Mouse (Mus musculus) testis, adult 2 months (tissue): ENCODE results near the gene Prpf8. TPM values are rescaled to one million over a fixed set of nuclear protein-coding genes. Genes with fewer than 3 reads are reported as not detected.
A peak's percentile ranks its signal among the peaks of the same experiment; 100 is the strongest.

Experiments used
- H3K27ac ChIP-seq: fragments of 200-500 bp; 2 replicates; pipeline ENCODE4 v1.5.1; 2012; ENCODE audit warnings: low read depth, low read length; ENCODE audit not compliant: control insufficient read depth, insufficient read depth
- H3K27me3 ChIP-seq: fragments of 200-500 bp; 2 replicates; pipeline ENCODE4 v1.6.1; 2012; ENCODE audit warnings: mild to moderate bottlenecking, low read length, moderate library complexity; ENCODE audit not compliant: control insufficient read depth, insufficient read depth
- H3K36me3 ChIP-seq: fragments of 200-500 bp; 2 replicates; pipeline ENCODE4 v1.6.1; 2012; ENCODE audit warnings: mild to moderate bottlenecking, low read length; ENCODE audit not compliant: control insufficient read depth, insufficient read depth
- H3K4me1 ChIP-seq: fragments of 200-500 bp; 2 replicates; pipeline ENCODE4 v1.6.1; 2012; ENCODE audit warnings: low read length; ENCODE audit not compliant: control insufficient read depth, insufficient read depth
- H3K4me3 ChIP-seq: fragments of 200-500 bp; 2 replicates; pipeline ENCODE4 v1.5.1; 2012; ENCODE audit warnings: low read depth, mild to moderate bottlenecking, low read length, moderate library complexity, mixed read lengths; ENCODE audit not compliant: control insufficient read depth
- CTCF ChIP-seq: fragments of 200-500 bp; IDR thresholded peaks from 2 replicates; pipeline ENCODE4 v1.5.1; 2012; ENCODE audit warnings: low read depth, mild to moderate bottlenecking, inconsistent platforms, low read length, moderate library complexity; ENCODE audit not compliant: control insufficient read depth, insufficient read depth, insufficient replicate concordance
- POLR2A ChIP-seq: fragments of 200-500 bp; IDR thresholded peaks from 2 replicates; pipeline ENCODE4 v1.6.1; 2012; ENCODE audit warnings: low read depth, mild to moderate bottlenecking, inconsistent platforms, low read length, moderate library complexity; ENCODE audit not compliant: control insufficient read depth
- polyA plus RNA-seq: library from polyadenylated mRNA; depleted of rRNA; stranded (reverse); fragments of >200 nt; gene quantifications from 2 replicates; pipeline ENCODE4 v1.2.3, GENCODE M21; 2012; rRNA removed

Prpf8 gene
- 45.6 and 48.8 TPM in 2 replicates for polyA plus RNA-seq

- H3K4me3 ChIP-seq, result peak within 1 kb of the TSS; percentile 97
- H3K27ac ChIP-seq, result peak within 1 kb of the TSS; percentile 88
- TF ChIP-seq CTCF (no peak), POLR2A (peak; percentile 95)
- H3K4me1 ChIP-seq, result peaks cover 6% of the 10 kb centered on the region
- no peaks in the 10 kb centered on the region for H3K27me3 ChIP-seq
- peaks cover 1% of the 10 kb centered on the region; the same call in 1 of the 2 replicates for H3K36me3 ChIP-seq
Measured at GRCm38 (mm10) chr11:75486601-75487285, at the start of gene Prpf8. Prpf8 (plus strand) TSS chr11:75486816.

GRCm38 (mm10) chr11:75438194-75438593 is 48.4 kb upstream of the Prpf8 start:
- no peaks in the 10 kb centered on the region for H3K36me3 ChIP-seq
- no peak for TF ChIP-seq CTCF
- TF ChIP-seq POLR2A, result no peak
- H3K4me1 ChIP-seq, result no peaks in the 10 kb centered on the region
- H3K4me3 ChIP-seq, result no peak overlapping the region
- no peak overlapping the region for H3K27ac ChIP-seq
- H3K27me3 ChIP-seq, result no peaks in the 10 kb centered on the region

GRCm38 (mm10) chr11:75438804-75439203 is 47.8 kb upstream of the Prpf8 start:
- H3K36me3 ChIP-seq, result no peaks in the 10 kb centered on the region
- H3K27me3 ChIP-seq, result no peaks in the 10 kb centered on the region
- no peak overlapping the region for H3K27ac ChIP-seq
- H3K4me3 ChIP-seq, result no peak overlapping the region
- H3K4me1 ChIP-seq, result no peaks in the 10 kb centered on the region
- TF ChIP-seq POLR2A (no peak), CTCF (no peak)

GRCm38 (mm10) chr11:75439363-75439762 is 47.3 kb upstream of the Prpf8 start, which contains the start of gene Serpinf2:
Serpinf2 (minus strand) TSS chr11:75439591.
- Histone ChIP-seq H3K4me3 (no peak within 1 kb of the TSS), H3K27me3 (no peaks in the 10 kb centered on the region), H3K4me1 (no peaks in the 10 kb centered on the region), H3K27ac (no peak within 1 kb of the TSS), H3K36me3 (no peaks in the 10 kb centered on the region)
- TF ChIP-seq CTCF (no peak), POLR2A (no peak)

GRCm38 (mm10) chr11:75439951-75440350 is 46.7 kb upstream of the Prpf8 start:
- no peak overlapping the region for H3K27ac ChIP-seq
- H3K36me3 ChIP-seq, result no peaks in the 10 kb centered on the region
- H3K27me3 ChIP-seq, result no peaks in the 10 kb centered on the region
- H3K4me1 ChIP-seq, result no peaks in the 10 kb centered on the region
- H3K4me3 ChIP-seq, result no peak overlapping the region
- no peak for TF ChIP-seq POLR2A
- TF ChIP-seq CTCF, result no peak

GRCm38 (mm10) chr11:75441034-75441433 is 45.6 kb upstream of the Prpf8 start:
- H3K27ac ChIP-seq, result no peak overlapping the region
- no peaks in the 10 kb centered on the region for H3K4me1 ChIP-seq
- no peak for TF ChIP-seq CTCF
- no peak for TF ChIP-seq POLR2A
- no peaks in the 10 kb centered on the region for H3K27me3 ChIP-seq
- no peak overlapping the region for H3K4me3 ChIP-seq
- H3K36me3 ChIP-seq, result no peaks in the 10 kb centered on the region

GRCm38 (mm10) chr11:75441601-75442000 is 45.0 kb upstream of the Prpf8 start:
- H3K4me3 ChIP-seq, result no peak overlapping the region
- TF ChIP-seq POLR2A, result no peak
- no peak for TF ChIP-seq CTCF
- H3K27me3 ChIP-seq, result no peaks in the 10 kb centered on the region

GRCm38 (mm10) chr11:75443711-75444110 is 42.9 kb upstream of the Prpf8 start:
- Histone ChIP-seq H3K36me3 (no peaks in the 10 kb centered on the region), H3K4me1 (no peaks in the 10 kb centered on the region), H3K4me3 (no peak overlapping the region), H3K27me3 (no peaks in the 10 kb centered on the region), H3K27ac (no peak overlapping the region)
- TF ChIP-seq POLR2A (no peak), CTCF (no peak)

More at GRCm38 (mm10) chr11:75441601-75442000, 45.0 kb upstream of the Prpf8 start:
- Histone ChIP-seq H3K36me3 (no peaks in the 10 kb centered on the region), H3K4me1 (no peaks in the 10 kb centered on the region), H3K27ac (no peak overlapping the region)
